In genomic region chr12:95694991-95695833, GRCm38 (mm10) we compare ENCODE assay signal across 8 mouse cellular contexts. TPM values are rescaled to one million over a fixed set of nuclear protein-coding genes. Genes with fewer than 3 reads are reported as not detected.
DNase-seq lines count a peak whose midpoint lies in the region; ATAC-seq and TF ChIP-seq lines count a peak whose summit lies in the region.

No protein-coding gene starts in this region.

- TF ChIP-seq POLR2A in cerebellum, adult 2 months (IDR thresholded peaks at IDR 0.05; ENCODE audit: borderline replicate concordance, insufficient read depth, low read length): no peak
- TF ChIP-seq POLR2A in lung, adult 2 months (IDR thresholded peaks at IDR 0.05; ENCODE audit: borderline replicate concordance, extremely low read depth, low read depth, low read length): 0 out of 2 replicates have a peak, but pooled peaks have one; percentile 26

- H3K4me3 ChIP-seq in E14TG2a.4 (replicated peaks; ENCODE audit: low read length): peak overlapping the region; percentile 89
- peak overlapping the region; percentile 63 for H3K4me3 ChIP-seq in cerebellum, adult 2 months (replicated peaks; ENCODE audit: insufficient read depth, low read depth, low read length)
- H3K4me3 ChIP-seq in lung, adult 2 months (replicated peaks; ENCODE audit: extremely low read depth, low read depth, low read length): peak overlapping the region; percentile 60

- under 1% methylated on average over 68 of the region's 68 CpGs for WGBS in cerebellum, adult 2 months
- under 1% methylated on average over 68 of the region's 68 CpGs for WGBS in lung, adult 2 months

- TF ChIP-seq CTCF in E14TG2a.4 (conservative IDR thresholded peaks at IDR 0.05; ENCODE audit: low read length): no peak
- TF ChIP-seq CTCF in cerebellum, adult 2 months (IDR thresholded peaks at IDR 0.05; ENCODE audit: borderline replicate concordance, insufficient read depth, low read depth, low read length): no peak
- TF ChIP-seq CTCF in lung, adult 2 months (IDR thresholded peaks at IDR 0.05; ENCODE audit: insufficient read depth, low read length): no peak

- ATAC-seq in hematopoietic stem cell, adult 5-6 weeks (replicated peaks in 1 of 2; ENCODE audit: insufficient read depth in 1 of 2, low FRiP score in 2 of 2, low TSS enrichment in 1 of 2, low read depth in 1 of 2, poor library complexity in 2 of 2, severe bottlenecking in 2 of 2): peak; percentile 24 to 25; a peak in 3 of 4 replicates

- peaks cover 39% of the 10 kb centered on the region for H3K4me1 ChIP-seq in E14TG2a.4 (replicated peaks; ENCODE audit: low read depth, low read length)
- no peaks in the 10 kb centered on the region; the same call in 1 of the 2 replicates for H3K4me1 ChIP-seq in cerebellum, adult 2 months (ENCODE audit: control insufficient read depth, insufficient read depth, low read length)
- H3K4me1 ChIP-seq in lung, adult 2 months (ENCODE audit: control insufficient read depth, insufficient read depth, low read length): peaks cover 2% of the 10 kb centered on the region; the same call in 1 of the 2 replicates

- H3K27ac ChIP-seq in cerebellum, adult 2 months (ENCODE audit: insufficient read depth, low read length): no peak overlapping the region; the same call in 1 of the 2 replicates

- H3K27me3 ChIP-seq in E14TG2a.4 (ENCODE audit: insufficient read depth, low read length): peaks cover 69% of the 10 kb centered on the region
- no peaks in the 10 kb centered on the region; the same call in 1 of the 2 replicates for H3K27me3 ChIP-seq in cerebellum, adult 2 months (ENCODE audit: control insufficient read depth, insufficient read depth, low read length)

- H3K9me3 ChIP-seq in E14TG2a.4 (ENCODE audit: low read length): no peaks in the 10 kb centered on the region

- peak; percentile 50 for DNase-seq in cerebellum, adult 2 months
- DNase-seq in frontal cortex, adult 2 months (ENCODE audit: extremely low spot score in 1 of 2, low spot score in 1 of 2): peak; percentile 78 to 84
- peak; percentile 18 for DNase-seq in layer of hippocampus, adult 9-10 months (ENCODE audit: low spot score)
- DNase-seq in lung, adult 2 months: peak; percentile 34
- peak; percentile 75 for DNase-seq in ovary, adult 18-20 months (ENCODE audit: low spot score)
- DNase-seq in yolk sac, embryonic 10.5 days (ENCODE audit: low spot score): peak; percentile 83

- H3K36me3 ChIP-seq in E14TG2a.4 (ENCODE audit: insufficient read depth, low read length): no peaks in the 10 kb centered on the region

RNA-seq across cellular contexts. Expression of gene Flrt2, which starts 3.2 kb away (rescaled TPM):
- 4.6 and 5.3 TPM in 2 replicates for polyA plus RNA-seq in cerebellum, adult 2 months (2012; rRNA removed)
- polyA plus RNA-seq in frontal cortex, adult 2 months (2012; rRNA removed): 13.7 and 14.3 TPM in 2 replicates
- total RNA-seq in hematopoietic stem cell, adult 5-6 weeks (2017): not detected in 2 replicates
- polyA plus RNA-seq in lung, adult 2 months (2012; rRNA removed): 4.1 and 4.4 TPM in 2 replicates

Comparison
In these comparisons a context has a peak if more than half of its experiments do, and no peak if none do; other contexts are left out.
1. DNase-seq: peak in every context shown above with its lines; median percentile 83 in yolk sac, embryonic 10.5 days; 81 in frontal cortex, adult 2 months; 75 in ovary, adult 18-20 months; 50 in cerebellum, adult 2 months; 34 in lung, adult 2 months; 18 in layer of hippocampus, adult 9-10 months.